Mouse (Mus musculus) left cerebral cortex, adult 9 months (tissue): Measurements from ENCODE around the gene Cnr1.

Source experiments
- DNase-seq, 2 experiments: peaks; one replicate each; pipeline ENCODE4 v3.0.0; 2022; ENCODE audit warnings: low spot score in 2 of 2

The Cnr1 gene

GRCm38 (mm10) chr4:33924234-33924888 lies at the start of gene Cnr1:
Gene Cnr1, plus strand, starts transcription at chr4:33924593.
- DNase-seq: peak in 1 of 2 experiments; percentile 69

DNA sequence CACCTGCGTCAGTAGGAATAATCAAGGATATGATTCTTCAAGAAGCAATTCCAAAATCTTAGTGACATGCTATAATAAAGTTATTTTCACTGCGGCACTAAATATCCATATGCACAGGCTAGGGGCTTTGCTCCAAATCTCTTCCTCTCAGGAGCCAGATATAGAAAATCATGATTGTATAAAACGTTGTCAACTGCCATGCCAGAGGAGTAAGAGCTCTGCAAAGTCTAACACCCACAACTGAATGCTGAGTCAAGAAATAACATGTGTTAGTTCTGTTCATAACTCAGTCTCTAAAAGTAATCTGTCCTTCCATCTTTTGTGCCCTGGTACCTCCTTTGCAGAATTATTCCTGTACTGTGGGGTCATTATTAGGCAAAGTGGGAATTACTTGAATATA lies 44.4 kb upstream of the Cnr1 start:
- DNase-seq: peak; percentile 24 to 36

GRCm38 (mm10) chr4:33886026-33886425 lies 38.4 kb upstream of the Cnr1 start:
- DNase-seq: no peak

GRCm38 (mm10) chr4:33889976-33890375 lies 34.4 kb upstream of the Cnr1 start:
- no peak for DNase-seq

- no peak for DNase-seq
Observed at GRCm38 (mm10) chr4:33892178-33892869, 32.1 kb upstream of the Cnr1 start.

GRCm38 (mm10) chr4:33893841-33894240 lies 30.6 kb upstream of the Cnr1 start:
- peak; percentile 54 to 85 for DNase-seq

GRCm38 (mm10) chr4:33895046-33895445 lies 29.3 kb upstream of the Cnr1 start:
- DNase-seq: no peak

DNA sequence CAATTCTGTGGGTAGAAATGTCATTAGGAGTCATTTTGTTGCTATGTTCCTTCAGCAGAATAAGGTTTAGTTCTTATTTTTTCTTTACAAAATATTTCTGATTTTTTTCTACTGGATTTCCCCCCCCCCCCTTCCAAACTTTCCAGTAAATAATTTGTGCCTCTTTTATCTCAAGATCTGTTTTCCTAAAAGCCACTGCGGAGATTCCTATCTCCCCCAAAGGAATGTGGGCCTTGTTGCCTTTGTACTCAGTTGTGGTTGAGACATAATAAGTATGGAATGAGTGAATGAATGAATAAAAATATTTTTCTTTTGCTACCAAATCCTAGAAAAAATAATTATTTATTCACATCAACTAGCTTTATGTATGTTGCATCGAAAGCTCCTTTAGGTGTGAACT lies 28.9 kb upstream of the Cnr1 start:
- DNase-seq: no peak

DNA sequence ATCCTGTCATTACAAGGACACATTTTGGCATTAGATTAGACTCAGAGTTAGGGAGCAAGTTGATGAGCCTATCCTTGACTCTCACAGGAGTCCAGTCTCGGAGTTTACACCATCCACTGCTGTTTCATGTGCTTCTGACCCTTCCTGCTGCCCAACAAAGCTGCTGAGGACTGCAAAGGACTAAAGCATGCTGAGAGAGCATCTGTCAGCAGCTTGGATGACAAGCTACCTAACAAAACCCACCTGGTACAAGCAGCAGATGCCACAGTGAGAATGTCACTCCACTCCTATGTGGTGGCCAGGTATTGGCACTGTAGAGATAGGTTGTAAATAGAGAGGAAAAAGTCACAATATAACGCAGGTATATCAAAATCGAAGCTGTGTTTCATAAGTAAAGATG lies 22.7 kb upstream of the Cnr1 start:
- no peak for DNase-seq

DNA sequence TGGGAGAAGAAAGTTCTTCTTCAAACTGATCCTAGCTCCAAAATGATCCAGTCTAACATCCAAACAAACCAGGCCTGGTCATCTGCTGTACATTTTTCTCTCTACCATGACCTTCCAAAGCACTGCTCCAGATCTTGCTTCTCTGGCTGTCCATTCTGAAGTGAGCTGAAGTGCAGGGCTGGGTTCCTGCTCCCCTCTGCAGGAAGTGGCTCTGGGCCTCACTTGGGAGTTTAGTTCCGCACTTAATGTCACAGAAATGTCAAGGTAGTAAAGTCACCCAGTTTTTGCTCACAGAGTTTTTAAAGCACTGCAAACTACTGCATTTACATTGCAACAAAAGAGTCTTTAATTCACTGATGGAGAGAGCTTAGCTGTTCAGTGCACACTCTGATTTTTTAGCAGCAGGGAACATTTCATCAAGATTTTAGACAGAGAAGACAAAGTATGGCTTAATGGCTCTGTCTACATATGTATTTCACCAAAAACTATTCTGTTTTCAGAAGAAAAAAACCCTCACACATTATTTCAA lies 20.5 kb upstream of the Cnr1 start:
- no peak for DNase-seq

- no peak for DNase-seq
Observed at GRCm38 (mm10) chr4:33904826-33905225, 19.6 kb upstream of the Cnr1 start.

DNA sequence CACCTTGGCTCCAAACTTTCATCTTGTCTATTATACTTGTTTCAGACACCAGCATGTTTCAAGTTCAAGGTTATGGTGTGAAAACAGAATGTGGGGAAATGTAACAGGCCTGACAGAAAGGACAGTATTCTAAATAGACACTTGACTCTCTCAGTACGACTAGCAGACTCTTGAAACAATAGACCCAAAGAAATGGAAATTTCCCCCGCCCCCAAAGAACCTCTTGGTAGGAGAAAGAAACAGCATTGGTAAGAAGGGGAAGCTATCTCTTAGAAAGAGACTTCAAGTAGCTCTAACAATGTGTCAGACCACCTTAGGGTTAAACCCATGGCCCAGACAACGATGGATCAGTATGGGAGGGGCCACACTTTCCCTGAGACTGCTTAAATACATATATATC lies 15.6 kb upstream of the Cnr1 start:
- no peak for DNase-seq

GRCm38 (mm10) chr4:33915730-33916129 lies 8.7 kb upstream of the Cnr1 start:
- DNase-seq: no peak

- peak in 1 of 2 experiments; percentile 34 for DNase-seq
Observed at GRCm38 (mm10) chr4:33920807-33921206, 3.6 kb upstream of the Cnr1 start.

DNA sequence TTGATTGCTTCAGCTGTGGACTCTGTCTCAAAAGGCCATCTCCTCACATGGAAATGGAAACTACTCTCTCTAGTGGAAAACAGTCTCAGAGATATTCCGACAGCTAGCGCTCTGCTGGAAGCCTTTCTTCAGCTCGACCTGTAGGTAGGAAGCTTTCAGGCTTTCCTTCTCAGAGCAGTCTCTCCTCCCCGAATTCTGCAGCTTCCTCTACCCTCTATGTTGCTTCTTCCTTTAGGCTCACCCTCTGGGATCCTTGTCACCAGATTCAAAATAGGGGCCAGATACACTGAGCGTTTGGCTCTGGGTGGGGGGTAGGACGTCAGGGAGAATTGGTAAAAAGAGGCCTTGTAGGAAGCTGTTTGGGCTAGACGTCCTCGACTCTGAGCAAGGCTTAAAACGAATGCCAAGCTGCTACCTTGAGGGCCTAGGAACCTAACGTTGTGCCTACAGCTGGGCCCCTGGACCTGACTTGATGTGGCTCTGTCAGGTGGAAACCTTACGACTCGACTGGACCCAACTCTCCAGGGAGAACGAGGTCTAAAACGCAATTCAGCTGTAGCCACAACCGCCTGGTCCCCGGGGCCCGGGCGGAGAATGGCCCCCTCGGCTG lies 1.1 kb upstream of the Cnr1 start:
- peak in 1 of 2 experiments; percentile 53 for DNase-seq

DNA sequence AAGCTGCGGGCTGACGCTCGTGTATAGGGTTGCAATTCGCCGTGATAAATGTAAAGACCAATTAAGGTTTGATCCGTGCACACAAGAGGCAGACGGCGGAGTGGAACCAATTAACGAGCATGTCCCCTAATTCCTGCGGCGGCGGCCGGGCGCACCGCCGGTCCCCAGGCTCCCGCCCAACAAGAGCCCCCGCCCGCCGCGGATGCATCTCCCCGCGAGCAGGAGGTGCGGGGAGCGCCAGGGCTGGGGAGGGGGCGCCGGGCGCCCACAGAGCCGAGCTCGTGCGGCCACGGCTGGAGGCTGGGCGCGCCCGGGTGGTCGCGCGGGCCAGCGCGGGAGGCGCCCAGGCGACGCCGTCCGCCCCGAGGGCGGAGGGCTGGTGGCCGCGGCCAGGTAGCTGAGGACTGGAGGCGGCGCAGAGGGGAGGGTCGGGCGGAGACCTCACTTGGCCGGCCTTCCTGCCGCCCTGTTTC lies 596 bp upstream of the Cnr1 start:
- DNase-seq: peak in 1 of 2 experiments; percentile 19

DNA sequence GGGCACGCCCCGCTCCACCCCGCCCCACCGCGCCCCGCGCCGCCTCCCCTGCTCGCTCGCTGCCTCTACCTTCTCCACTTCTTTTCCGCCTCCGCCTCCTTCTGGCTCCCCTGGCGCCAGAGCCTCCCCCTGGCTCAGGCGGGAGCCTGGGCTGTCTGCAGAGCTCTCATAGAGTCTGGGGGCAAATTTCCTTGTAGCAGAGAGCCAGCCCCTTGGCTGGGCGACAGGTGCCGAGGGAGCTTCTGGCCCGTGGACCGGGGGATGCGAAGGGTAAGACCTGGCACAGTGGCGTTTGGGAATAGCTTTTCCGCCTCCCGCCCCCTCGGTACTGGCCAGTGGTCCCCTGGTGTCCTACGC lies 474 bp downstream of the Cnr1 start:
- DNase-seq: peak in 1 of 2 experiments; percentile 21

DNA sequence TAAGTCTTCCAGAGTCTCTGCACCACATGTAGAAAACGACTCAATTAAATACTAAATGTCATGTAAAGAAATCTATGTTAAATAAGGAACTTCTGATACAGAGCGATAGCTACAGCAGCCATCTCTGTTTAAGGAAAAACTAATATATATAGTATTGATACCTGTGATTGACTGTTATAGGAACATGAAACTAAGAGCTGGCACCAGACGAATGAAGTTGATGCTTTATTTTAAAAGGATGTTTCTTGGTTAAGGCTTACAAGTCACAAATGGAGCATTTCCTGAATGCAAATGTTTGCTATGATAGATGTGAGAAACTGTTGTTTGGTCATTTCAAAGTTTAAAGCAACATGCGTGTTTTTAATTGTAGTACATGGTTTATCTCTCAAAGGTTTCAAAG lies 1.1 kb downstream of the Cnr1 start:
- DNase-seq: no peak

DNA sequence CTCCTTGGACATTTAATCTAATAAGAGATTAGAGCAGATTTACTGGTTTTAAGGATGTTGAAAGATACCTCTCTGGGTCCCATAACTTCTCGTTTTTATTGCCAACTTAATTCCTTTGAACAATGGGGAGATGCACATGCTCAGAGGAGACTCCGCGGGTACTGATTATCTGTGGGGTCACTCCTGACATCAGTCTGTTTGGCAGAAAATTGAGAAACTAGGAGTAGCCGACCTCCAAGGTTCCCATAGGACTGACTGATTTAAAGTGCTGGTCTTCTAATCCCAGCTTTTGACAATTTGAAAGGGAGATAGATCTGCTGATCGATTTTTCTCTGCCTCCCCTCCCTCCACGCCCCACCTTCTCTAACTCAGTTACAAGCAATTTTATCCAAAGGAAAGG lies 1.6 kb downstream of the Cnr1 start:
- DNase-seq: no peak

DNA sequence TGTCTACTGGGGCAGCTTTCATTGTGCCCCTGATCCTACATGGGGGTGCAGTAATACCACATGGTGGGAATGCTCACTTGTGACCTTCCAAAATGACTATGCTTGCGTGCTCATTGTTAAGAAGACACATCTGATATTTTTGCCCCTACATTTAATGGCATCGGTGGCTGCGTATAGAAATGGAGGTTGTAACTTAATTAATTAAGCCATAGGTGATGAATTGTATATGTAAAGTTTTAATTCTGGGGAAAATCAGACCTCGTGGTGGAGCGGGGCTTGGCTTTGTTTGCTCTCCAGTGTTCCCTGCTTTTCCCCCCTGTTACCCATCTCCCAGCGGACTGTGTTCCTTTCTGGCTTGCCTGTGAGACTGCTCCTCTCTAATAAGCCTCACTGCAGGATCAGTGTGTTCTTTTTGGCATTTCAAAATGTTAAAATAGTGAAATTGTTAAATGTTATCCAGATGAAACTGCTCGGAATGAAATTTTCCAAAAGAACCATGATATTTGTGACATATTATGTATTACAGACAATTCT lies 2.4 kb downstream of the Cnr1 start:
- no peak for DNase-seq

DNA sequence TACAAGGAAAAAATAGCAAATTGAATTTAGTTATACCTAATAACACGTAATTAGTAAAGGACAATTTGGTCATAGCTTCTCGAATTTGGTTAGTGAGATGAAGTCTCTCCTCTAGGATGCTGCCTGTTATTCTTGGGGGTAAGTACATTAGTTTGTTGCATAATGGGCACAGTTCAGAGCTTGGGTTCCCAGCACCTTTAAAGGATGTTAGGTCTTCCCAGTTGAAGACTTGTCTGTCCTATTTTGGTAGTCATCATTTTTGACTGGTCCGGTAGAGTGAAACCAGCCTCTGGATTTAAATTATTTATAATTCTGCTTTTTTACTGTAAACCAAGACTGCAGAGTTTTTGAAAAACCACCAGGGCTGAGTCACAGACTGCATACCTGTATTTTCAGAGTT lies 3.3 kb downstream of the Cnr1 start:
- DNase-seq: no peak

DNA sequence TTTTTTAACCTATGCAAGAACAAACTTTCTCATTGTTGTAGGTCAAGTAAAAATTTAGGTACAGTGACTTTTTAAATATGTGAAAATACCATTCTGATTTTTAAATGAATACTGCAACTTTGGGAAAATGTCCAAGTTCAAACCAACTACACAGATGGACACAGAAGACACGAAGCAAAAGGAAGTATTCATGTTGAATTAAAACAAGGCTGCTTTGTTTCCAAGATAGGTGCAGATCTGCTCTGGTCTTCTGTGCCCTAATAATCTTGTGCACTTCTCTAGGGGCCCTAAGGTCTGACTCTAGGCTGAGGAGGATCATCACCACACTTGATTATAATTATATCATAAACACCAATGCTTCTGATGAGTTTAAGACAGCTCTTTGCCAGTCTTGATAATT lies 4.1 kb downstream of the Cnr1 start:
- DNase-seq: no peak

GRCm38 (mm10) chr4:33931347-33931746 lies 7.0 kb downstream of the Cnr1 start:
- DNase-seq: no peak
